Mouse (Mus musculus) midbrain, embryonic 14.5 days (tissue): ENCODE data around the gene Gna15. TPM values are rescaled to one million over a fixed set of nuclear protein-coding genes. Genes with fewer than 3 reads are reported as not detected.

Experiments used
- ATAC-seq: fragments of 200-750 bp; cut with Nextera tagmentation; 2 replicates; pipeline ENCODE4 v1.8.0; 2017; ENCODE audit warnings: moderate number of reproducible peaks, moderate library complexity; ENCODE audit not compliant: low FRiP score, low TSS enrichment
- DNase-seq: peaks from one replicate; pipeline ENCODE4 v3.0.0-alpha.2; 2015
- H3K27ac ChIP-seq: fragments of 300-500 bp; sonication (generic); replicated peaks from 2 replicates; pipeline ENCODE4 v1.5.1; 2014; ENCODE audit warnings: mild to moderate bottlenecking, low read depth, low read length, moderate library complexity
- H3K27me3 ChIP-seq: fragments of 300-500 bp; sonication (generic); 2 replicates; pipeline ENCODE4 v1.6.1; 2014; ENCODE audit warnings: low read length, control low read depth, mixed read lengths; ENCODE audit not compliant: control insufficient read depth, insufficient read depth
- H3K36me3 ChIP-seq: fragments of 300-500 bp; sonication (generic); 2 replicates; pipeline ENCODE4 v1.6.1; 2014; ENCODE audit warnings: low read length, control low read depth; ENCODE audit not compliant: control insufficient read depth, insufficient read depth
- H3K4me1 ChIP-seq: fragments of 300-500 bp; sonication (generic); 2 replicates; pipeline ENCODE4 v1.6.1; 2014; ENCODE audit warnings: mild to moderate bottlenecking, antibody characterized with exemption, low read length, control low read depth; ENCODE audit not compliant: control insufficient read depth, insufficient read depth
- H3K4me2 ChIP-seq: fragments of 300-500 bp; sonication (generic); 2 replicates; pipeline ENCODE4 v1.6.1; 2014; ENCODE audit warnings: mild to moderate bottlenecking, low read length, moderate library complexity
- H3K4me3 ChIP-seq: fragments of 300-500 bp; sonication (generic); replicated peaks from 2 replicates; pipeline ENCODE4 v1.5.1; 2014; ENCODE audit warnings: low read depth, low read length
- H3K9ac ChIP-seq: fragments of 300-500 bp; sonication (generic); replicated peaks from 2 replicates; pipeline ENCODE4 v1.6.1; 2014; ENCODE audit warnings: mild to moderate bottlenecking, low read length, moderate library complexity
- H3K9me3 ChIP-seq: fragments of 300-500 bp; sonication (generic); 2 replicates; pipeline ENCODE4 v1.6.1; 2016; ENCODE audit warnings: low read length, control low read depth, mixed read lengths; ENCODE audit not compliant: control insufficient read depth
- WGBS: fragments of 180-500 bp; shearing (Covaris S2); extraction: QIAGEN DNeasy Blood & Tissue Kit; methylation state at CpG from one replicate; pipeline ENCODE4 v1.1.7; 2014; 5-methylcytosine and 5-hydroxymethylcytosine counted together
- polyA plus RNA-seq: library from polyadenylated mRNA; unstranded; fragments of >200 nt; fragmentation: Nextera tagmentation; extraction: Ambion mirVana; gene quantifications from 2 replicates; pipeline ENCODE4 v1.2.1, GENCODE M21; 2014

Gna15 gene
- polyA plus RNA-seq, 1 experiment from 2014 or later = 0.88 TPM

DNA sequence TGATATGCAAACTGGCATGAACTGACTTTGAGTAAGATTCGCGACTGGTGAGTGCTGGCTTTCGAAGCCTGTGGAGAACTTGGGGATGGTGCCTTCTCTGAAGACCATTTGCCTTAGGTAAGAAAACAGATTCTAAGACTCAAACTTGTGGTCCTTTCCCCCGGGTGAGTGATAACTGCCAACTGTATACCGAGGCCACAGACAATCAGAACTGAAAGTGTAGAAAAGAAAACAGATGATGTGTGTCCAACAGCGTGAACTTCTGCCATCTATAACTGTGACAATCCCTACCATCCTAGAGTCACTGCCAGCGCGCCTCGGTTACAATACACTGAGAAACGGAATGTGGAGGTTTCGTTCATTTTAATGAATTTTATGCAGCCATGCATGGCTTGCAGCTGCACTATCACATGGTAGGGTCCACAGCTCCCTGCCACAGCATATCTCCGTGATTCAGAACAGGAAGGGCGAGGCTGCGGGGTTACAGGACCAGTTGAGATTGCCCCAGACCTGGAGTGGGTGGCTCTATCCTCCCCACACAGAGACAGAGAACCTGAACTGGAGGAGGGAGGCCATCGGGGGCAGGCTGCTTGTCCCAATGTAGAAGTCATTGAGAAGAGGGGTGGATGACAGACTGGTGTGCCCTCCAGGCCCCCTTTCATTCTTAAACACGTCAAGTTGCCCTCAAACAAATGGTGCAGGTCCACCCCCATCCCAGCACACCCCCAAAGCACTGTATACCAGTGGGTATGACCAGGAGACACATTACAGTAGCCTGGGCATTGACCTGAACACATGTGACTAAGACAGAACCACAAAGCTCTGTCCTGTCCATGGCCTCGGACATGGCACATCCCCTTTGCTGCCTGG is 26.4 kb downstream of the Gna15 start:
- H3K4me3 ChIP-seq = peak overlapping the region; percentile 80
- no peaks in the 10 kb centered on the region for H3K27me3 ChIP-seq
- H3K4me1 ChIP-seq = peaks cover 17% of the 10 kb centered on the region
- WGBS = 79% methylated on average over 17 of the region's 17 CpGs
- peak overlapping the region; percentile 55; the same call in 1 of the 2 replicates for H3K9ac ChIP-seq
- peaks cover 6% of the 10 kb centered on the region for H3K36me3 ChIP-seq
- no peak for DNase-seq
- H3K9me3 ChIP-seq = no peaks in the 10 kb centered on the region
- ATAC-seq = no peak
- peak overlapping the region; percentile 75; the same call in 1 of the 2 replicates for H3K27ac ChIP-seq
- H3K4me2 ChIP-seq = peak overlapping the region; percentile 96

DNA sequence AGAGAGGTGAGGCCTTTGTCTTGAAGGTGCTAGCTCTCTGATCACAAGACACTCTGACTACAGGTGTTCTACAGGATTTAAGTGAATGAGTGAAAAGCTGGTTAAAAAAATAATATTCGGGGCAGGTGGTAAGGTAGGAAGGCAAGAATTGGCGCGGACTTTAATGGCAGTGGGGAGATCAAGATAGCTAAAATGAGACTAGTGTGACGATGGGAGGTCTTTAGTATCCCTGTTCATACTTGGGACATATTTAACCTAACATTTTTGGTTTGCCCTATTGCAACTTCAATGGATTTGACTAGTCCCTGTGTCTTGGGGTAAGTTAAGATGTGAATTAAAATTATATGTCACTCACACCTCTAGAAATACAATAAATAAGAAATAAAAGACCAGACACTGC is 27.1 kb downstream of the Gna15 start:
- ATAC-seq (no peak), DNase-seq (no peak)
- H3K4me2 ChIP-seq = peak overlapping the region; percentile 96
- H3K9me3 ChIP-seq = no peaks in the 10 kb centered on the region
- 40% methylated on average over 4 of the region's 4 CpGs for WGBS
- H3K9ac ChIP-seq = peak overlapping the region; percentile 55
- peak overlapping the region; percentile 75 for H3K27ac ChIP-seq
- H3K36me3 ChIP-seq = peaks cover 13% of the 10 kb centered on the region
- peak overlapping the region; percentile 80 for H3K4me3 ChIP-seq
- H3K4me1 ChIP-seq = peaks cover 17% of the 10 kb centered on the region
- no peaks in the 10 kb centered on the region for H3K27me3 ChIP-seq

- H3K4me1 ChIP-seq = peaks cover 17% of the 10 kb centered on the region
- peak within 1 kb of the TSS; percentile 77 for H3K9ac ChIP-seq
- H3K4me2 ChIP-seq = peak within 1 kb of the TSS; percentile 96
- peak within 1 kb of the TSS; percentile 75 for H3K27ac ChIP-seq
- no peaks in the 10 kb centered on the region for H3K27me3 ChIP-seq
- DNase-seq = peak; percentile 99
- peaks cover 19% of the 10 kb centered on the region for H3K36me3 ChIP-seq
- peak; percentile 94 for ATAC-seq
- WGBS = under 1% methylated on average over 45 of the region's 45 CpGs
- H3K4me3 ChIP-seq = peak within 1 kb of the TSS; percentile 80
- H3K9me3 ChIP-seq = no peaks in the 10 kb centered on the region
These were observed 27.6 kb downstream of the Gna15 start, which contains the start of gene Ncln for GRCm38 (mm10) chr10:81496264-81496901. Ncln (minus strand) TSS chr10:81496392.

DNA sequence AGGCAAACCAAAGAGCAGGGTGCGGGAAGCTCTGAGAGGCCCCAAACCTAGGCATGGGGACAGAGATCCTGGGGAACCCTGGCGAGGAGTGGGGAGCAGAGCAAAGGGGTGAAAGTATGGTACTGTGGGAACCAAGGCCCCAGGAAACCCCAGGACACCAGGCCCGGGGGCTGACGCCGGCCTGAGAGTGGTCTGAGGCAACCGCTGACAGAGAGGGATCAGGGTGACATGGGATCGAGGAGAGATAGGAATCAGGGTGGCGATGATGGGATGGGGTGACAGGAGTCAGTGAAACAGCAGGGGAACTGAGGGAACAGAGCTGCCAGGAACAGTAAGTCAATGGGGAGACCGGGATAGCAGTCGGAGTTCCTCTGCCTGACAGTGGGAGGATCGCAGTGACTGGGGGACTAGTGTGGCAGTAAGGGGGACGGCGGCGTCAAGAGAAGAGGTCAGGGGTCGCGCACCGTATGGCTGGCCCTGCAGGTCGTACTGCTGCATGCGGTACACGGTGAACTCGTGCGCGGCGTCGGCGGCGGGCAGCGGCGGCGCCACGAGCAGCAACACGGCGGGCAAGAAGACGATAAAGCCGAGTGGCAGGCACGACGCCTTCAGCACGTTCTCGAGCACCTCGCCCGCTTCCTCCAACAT is 28.3 kb downstream of the Gna15 start:
- H3K4me2 ChIP-seq = peak overlapping the region; percentile 96
- no peaks in the 10 kb centered on the region for H3K9me3 ChIP-seq
- H3K27ac ChIP-seq = peak overlapping the region; percentile 75
- H3K27me3 ChIP-seq = no peaks in the 10 kb centered on the region
- H3K36me3 ChIP-seq = peaks cover 25% of the 10 kb centered on the region
- DNase-seq (no peak), ATAC-seq (peak; percentile 38)
- peaks cover 17% of the 10 kb centered on the region for H3K4me1 ChIP-seq
- WGBS = 2% methylated on average over 41 of the region's 41 CpGs
- peak overlapping the region; percentile 77 for H3K9ac ChIP-seq
- peak overlapping the region; percentile 80 for H3K4me3 ChIP-seq

DNA sequence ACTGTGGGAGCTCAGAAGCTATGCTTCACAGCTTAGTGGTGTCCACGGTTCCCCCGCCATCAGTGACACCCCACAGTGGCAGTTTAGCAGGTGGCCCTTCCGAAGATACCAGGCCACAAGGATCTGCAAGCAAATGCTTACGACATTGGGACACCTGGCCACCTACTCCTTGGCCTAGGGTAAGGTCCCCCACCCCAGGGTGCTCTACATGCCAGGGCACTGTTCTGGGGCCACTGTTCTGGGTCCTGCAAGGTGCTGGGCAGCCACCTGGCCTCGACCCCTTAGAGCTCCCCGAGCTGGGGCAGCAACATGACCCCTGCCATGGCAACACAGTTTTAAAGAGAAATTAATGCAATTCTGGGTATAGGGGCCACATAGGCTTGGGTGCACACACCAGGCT is 28.9 kb downstream of the Gna15 start:
- no peak for ATAC-seq
- peak overlapping the region; percentile 75; the same call in 1 of the 2 replicates for H3K27ac ChIP-seq
- no peak for DNase-seq
- no peaks in the 10 kb centered on the region for H3K27me3 ChIP-seq
- no peaks in the 10 kb centered on the region for H3K9me3 ChIP-seq
- peaks cover 17% of the 10 kb centered on the region for H3K4me1 ChIP-seq
- WGBS = 80% methylated on average over 6 of the region's 6 CpGs
- H3K4me3 ChIP-seq = peak overlapping the region; percentile 80
- peak overlapping the region; percentile 96 for H3K4me2 ChIP-seq
- peak overlapping the region; percentile 77 for H3K9ac ChIP-seq
- H3K36me3 ChIP-seq = peaks cover 31% of the 10 kb centered on the region

DNA sequence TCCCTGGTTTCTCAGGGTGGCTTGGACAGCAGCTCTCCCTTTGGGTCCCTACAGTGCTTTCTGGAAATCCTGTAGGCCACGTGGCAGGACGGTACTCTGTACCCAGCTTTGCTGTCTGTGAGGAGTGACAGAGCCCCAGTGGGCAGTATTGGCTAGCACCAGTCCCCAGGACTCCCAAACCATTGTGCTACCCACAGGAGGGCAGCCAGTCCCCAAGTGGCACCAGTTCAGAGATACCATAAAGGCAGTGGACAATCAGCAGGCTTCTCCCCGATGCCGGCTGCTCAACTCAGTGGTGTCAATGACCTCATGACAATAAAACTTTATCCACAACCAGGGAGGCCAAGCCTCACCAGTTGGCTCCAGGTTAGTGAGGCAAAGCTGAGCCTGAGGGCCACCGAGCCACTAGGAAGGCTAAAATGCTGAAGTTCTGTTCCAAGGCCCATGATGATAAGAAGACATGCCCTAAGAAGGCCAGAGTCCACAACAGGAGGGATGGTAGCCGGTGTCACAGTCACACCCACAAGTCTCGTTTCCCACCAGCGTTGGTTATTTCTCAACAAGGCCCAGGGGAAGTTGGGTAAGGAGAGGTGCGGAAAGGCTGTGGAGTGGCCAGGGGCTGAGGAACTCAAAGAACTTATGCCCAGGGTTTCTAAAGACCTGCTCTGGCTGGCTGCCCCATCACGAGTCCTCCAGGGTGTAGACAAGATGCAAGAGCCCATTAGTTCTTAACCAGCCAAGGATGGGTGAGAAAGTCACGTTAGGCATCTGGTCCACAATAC is 29.6 kb downstream of the Gna15 start:
- Histone ChIP-seq H3K4me3 (peak overlapping the region; percentile 80; the same call in 1 of the 2 replicates), H3K4me1 (peaks cover 17% of the 10 kb centered on the region), H3K9ac (peak overlapping the region; percentile 77; the same call in 1 of the 2 replicates), H3K36me3 (peaks cover 38% of the 10 kb centered on the region), H3K4me2 (peak overlapping the region; percentile 96), H3K27me3 (no peaks in the 10 kb centered on the region), H3K27ac (no peak overlapping the region), H3K9me3 (no peaks in the 10 kb centered on the region)
- DNase-seq (no peak), ATAC-seq (no peak)
- 88% methylated on average over 11 of the region's 11 CpGs for WGBS

- Histone ChIP-seq H3K4me2 (no peak overlapping the region), H3K9ac (no peak overlapping the region), H3K27me3 (no peaks in the 10 kb centered on the region), H3K4me1 (peaks cover 17% of the 10 kb centered on the region), H3K4me3 (no peak overlapping the region), H3K27ac (no peak overlapping the region), H3K36me3 (peaks cover 45% of the 10 kb centered on the region), H3K9me3 (no peaks in the 10 kb centered on the region)
- WGBS = 90% methylated on average over 8 of the region's 8 CpGs
- DNase-seq (no peak), ATAC-seq (no peak)
These were observed 30.3 kb downstream of the Gna15 start for GRCm38 (mm10) chr10:81493601-81494220.
